Mouse (Mus musculus) erythroblast, embryonic 14.5 days (primary cell): ENCODE data around the gene Hsd17b12. TPM values are rescaled to one million over a fixed set of nuclear protein-coding genes. Genes with fewer than 3 reads are reported as not detected.

ENCODE experiments used
- H3K27me3 ChIP-seq: 2 replicates; pipeline ENCODE4 v1.6.1; 2012; ENCODE audit warnings: inconsistent platforms; ENCODE audit not compliant: control insufficient read depth
- H3K36me3 ChIP-seq: 2 replicates; pipeline ENCODE4 v1.6.1; 2012; ENCODE audit warnings: mild to moderate bottlenecking, inconsistent platforms; ENCODE audit not compliant: control insufficient read depth
- H3K4me1 ChIP-seq: 2 replicates; pipeline ENCODE4 v1.6.1; 2012; ENCODE audit warnings: inconsistent platforms; ENCODE audit not compliant: control insufficient read depth
- H3K4me3 ChIP-seq: replicated peaks from 2 replicates; pipeline ENCODE3; 2012; ENCODE audit warnings: moderate library complexity, mild to moderate bottlenecking, inconsistent platforms
- H3K9me3 ChIP-seq: 2 replicates; pipeline ENCODE4 v1.6.1; 2012; ENCODE audit warnings: low read length, inconsistent platforms, mixed read lengths; ENCODE audit not compliant: control insufficient read depth
- GATA1 ChIP-seq: IDR thresholded peaks from 2 replicates; pipeline ENCODE4 v1.6.1; 2012; ENCODE audit warnings: low read length, inconsistent platforms, mixed read lengths
- TAL1 ChIP-seq: IDR thresholded peaks from 3 replicates; pipeline ENCODE4 v1.6.1; 2012; ENCODE audit warnings: low read length, inconsistent platforms, mixed read lengths
- polyA plus RNA-seq: library from polyadenylated mRNA; stranded (reverse); fragments of >175 nt; gene quantifications from 2 replicates; pipeline ENCODE4 v1.2.3, GENCODE M21; 2012

The Hsd17b12 gene
- polyA plus RNA-seq, 1 experiment, result 0.37 TPM

DNA sequence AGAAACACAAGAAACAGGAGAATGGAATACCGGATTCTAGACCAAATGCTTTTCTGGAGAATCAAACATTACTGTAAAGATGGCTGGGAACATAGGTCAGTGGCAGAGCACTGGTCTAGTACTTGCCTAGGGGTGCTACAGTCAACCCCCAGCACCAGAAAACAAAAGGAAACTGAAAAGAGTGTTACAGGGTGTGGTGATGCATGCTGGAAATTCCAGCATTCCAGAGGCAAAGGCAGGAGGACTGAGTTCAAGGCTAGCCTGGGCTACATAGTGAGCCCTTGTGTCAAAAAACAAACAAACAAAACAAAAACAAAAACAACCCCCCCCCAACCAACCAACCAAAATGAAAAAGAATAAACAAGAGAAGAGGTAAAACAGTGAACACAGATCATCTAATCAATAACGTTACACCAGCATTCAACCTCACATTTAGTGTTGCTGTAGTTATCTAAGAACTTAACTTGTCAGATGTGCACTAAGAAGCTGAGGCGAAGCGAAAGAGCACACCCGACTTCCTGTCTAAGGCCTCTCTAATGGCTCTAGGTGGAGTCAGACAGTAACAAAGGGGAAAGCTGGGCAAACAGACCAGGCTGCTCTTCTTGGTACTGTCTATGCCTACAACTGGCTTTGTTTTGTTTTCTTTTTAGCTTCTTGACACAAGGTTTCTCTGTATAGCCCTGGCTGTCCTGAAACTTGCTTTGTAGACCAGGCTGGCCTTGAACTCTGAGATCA, 117.2 kb downstream of the Hsd17b12 start:
- peaks cover 2% of the 10 kb centered on the region; the same call in 1 of the 2 replicates for H3K36me3 ChIP-seq
- no peak overlapping the region for H3K4me3 ChIP-seq
- H3K9me3 ChIP-seq, result no peaks in the 10 kb centered on the region
- H3K27me3 ChIP-seq, result no peaks in the 10 kb centered on the region
- TF ChIP-seq GATA1 (no peak), TAL1 (no peak)
- H3K4me1 ChIP-seq, result no peaks in the 10 kb centered on the region

DNA sequence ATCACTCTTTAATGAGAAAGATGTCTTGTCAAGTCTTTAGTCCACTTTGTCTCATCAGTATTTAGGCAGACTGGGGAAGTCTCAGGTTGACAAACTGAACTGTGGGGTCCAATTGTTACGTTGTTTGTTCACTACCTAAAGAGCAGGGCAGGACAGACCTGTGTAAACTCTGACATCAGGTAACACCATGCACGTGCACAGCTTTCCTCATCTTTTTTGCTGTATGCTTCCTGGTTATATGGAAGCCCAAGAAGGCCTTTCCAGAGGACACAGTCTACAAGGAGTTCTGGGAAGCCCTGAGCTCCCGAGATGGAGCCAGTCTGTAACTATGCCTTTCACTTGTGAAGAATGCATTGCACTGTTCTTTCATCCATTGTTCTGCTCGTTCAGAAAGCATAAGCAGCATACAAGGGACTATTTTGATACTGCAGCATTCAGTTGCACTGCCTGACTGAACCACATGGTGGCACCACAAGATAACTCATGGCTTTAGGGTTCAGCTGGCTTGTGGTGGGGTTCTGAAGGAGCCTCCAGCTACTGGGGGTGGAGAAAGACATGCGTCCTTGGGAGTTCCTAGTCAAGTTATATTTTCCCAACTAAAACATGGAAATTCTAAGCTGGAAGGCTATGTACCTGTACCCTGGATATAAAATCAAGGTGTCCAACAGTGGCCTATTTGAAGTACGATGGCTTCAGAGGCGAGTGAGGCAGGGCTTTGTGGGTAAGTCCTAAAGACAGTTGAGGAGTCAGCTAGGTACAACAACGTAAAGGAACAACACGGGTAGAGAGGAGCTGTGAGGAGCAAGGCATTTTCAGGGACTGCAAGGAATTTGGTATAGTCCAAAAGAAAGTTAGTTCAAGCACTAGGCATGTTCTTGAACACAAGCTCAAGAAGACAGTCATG, 122.1 kb downstream of the Hsd17b12 start:
- no peaks in the 10 kb centered on the region for H3K9me3 ChIP-seq
- no peaks in the 10 kb centered on the region for H3K27me3 ChIP-seq
- no peak overlapping the region for H3K4me3 ChIP-seq
- no peaks in the 10 kb centered on the region for H3K4me1 ChIP-seq
- H3K36me3 ChIP-seq, result peaks cover 5% of the 10 kb centered on the region
- TF ChIP-seq TAL1 (no peak), GATA1 (no peak)

DNA sequence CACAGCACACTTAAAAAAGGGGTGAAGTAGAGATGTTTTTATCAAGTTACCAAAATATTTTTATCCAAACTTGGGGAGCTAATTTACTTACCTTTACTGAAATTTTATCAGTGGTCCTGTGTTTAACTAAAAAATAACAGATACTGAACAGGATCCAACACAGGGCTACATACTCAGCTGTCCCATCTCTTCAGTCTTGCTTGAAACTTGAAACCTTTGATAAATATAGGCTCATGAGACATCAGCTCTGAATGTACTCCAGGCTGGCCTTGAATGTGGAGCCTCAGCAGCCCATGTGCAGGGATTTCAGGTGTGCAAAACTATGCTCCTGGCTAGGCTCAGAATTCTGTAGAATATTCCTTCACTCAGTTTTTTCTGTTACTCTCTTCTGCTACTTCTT, 127.2 kb downstream of the Hsd17b12 start:
- TF ChIP-seq TAL1, result no peak
- no peak for TF ChIP-seq GATA1
- H3K36me3 ChIP-seq, result peaks cover 3% of the 10 kb centered on the region
- no peaks in the 10 kb centered on the region for H3K27me3 ChIP-seq
- H3K4me3 ChIP-seq, result no peak overlapping the region
- no peaks in the 10 kb centered on the region for H3K4me1 ChIP-seq
- H3K9me3 ChIP-seq, result no peaks in the 10 kb centered on the region

DNA sequence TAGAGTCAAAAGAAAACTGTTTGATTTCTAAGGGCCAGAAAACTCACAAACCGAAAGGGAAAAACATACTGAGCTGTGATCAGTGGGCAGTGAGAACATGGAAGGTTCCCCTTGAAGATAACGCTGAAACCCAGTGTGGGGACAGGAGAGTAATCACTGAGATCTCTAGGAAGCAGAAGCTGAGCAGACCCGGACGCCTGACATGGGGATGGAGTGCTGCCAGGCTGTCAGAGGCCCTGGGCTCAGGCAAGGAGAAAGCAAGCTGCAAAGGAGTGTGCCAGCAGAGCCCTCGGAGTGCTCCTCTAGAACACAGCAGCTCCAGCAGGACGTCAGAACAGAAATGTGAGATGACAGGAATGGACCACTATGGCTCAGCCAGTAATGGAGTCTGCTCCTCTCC, 133.1 kb downstream of the Hsd17b12 start:
- Histone ChIP-seq H3K4me3 (no peak overlapping the region), H3K27me3 (no peaks in the 10 kb centered on the region), H3K9me3 (no peaks in the 10 kb centered on the region), H3K4me1 (no peaks in the 10 kb centered on the region), H3K36me3 (no peaks in the 10 kb centered on the region)
- TF ChIP-seq GATA1, result no peak
- no peak for TF ChIP-seq TAL1

DNA sequence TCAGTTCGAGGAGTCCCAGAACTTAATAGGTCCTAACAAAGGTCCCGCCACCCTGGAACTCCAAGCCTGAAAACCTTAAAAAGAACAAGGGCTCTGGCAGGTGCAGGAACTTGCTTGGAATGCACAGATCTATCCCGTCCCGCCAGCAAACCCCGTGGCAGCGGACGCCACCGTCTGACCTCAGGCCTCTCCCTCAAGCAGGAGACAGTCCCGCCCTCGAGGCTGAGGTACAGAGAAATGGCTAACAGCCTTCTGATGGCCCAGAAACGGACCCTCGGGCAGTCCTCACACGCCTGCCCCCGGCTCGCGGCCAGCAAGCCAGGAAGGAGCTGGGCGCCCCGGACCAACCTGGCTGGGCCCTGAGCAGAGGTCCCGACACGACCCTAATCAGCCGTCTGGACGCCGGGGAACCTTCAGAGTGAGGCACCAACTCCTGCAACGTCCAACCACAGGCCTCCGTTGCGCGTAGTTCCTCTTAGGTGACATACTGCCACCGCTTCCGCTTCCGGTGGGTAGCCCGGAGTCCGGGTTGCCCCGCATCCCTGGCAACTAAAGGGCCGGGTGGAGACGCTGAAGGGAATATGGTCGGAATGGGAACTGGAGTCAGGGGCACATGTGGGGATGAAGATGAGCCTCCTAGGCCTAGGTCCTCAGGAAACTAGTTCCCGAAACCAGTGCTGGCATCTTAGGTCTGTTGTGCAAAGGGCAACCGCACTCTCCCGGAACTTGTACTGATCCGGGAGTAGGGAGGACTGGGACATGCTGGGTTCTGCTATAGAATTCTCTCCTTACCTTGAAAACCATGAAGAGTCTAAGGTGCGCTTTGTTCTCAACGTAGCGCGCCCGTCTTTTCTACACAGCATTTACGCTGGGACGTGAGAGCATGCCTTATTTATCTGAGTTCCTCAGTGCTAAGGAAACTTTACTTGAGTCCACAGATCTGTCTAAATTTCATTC, 147.2 kb downstream of the Hsd17b12 start, which contains the start of gene Alkbh3:
Gene Alkbh3 (minus strand): TSS at position 473 of the 957 bp plus-strand sequence.
- H3K27me3 ChIP-seq, result 0 out of 2 replicates have a peak, but pooled peaks cover 2% of the 10 kb centered on the region
- H3K36me3 ChIP-seq, result peaks cover 30% of the 10 kb centered on the region
- peak within 1 kb of the TSS; percentile 77 for H3K4me3 ChIP-seq
- H3K4me1 ChIP-seq, result peaks cover 22% of the 10 kb centered on the region
- TF ChIP-seq GATA1 (no peak), TAL1 (no peak)
- no peaks in the 10 kb centered on the region; the same call in 1 of the 2 replicates for H3K9me3 ChIP-seq

DNA sequence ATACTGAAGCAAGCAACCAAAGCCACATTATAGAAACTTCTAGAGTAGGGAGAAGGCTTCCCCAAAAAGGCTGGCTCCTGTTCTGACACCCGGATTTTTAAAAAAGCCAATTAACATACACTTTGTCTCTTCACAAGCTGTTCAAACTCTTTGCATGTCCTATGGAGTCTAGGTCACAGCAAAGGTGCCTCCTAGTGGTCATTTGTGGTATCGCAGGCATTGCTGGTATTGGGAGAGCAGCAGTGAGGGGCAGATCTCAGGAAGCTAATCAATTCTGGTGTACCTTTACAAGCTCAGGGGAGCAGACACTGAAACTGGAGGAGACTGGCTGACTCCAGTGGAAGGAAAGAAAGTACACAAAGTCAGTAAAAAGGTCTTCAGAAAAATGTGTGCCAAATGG, 155.4 kb downstream of the Hsd17b12 start:
- no peaks in the 10 kb centered on the region for H3K27me3 ChIP-seq
- H3K4me3 ChIP-seq, result no peak overlapping the region
- no peaks in the 10 kb centered on the region for H3K9me3 ChIP-seq
- TF ChIP-seq GATA1 (no peak), TAL1 (no peak)
- H3K36me3 ChIP-seq, result peaks cover 82% of the 10 kb centered on the region
- no peaks in the 10 kb centered on the region for H3K4me1 ChIP-seq

DNA sequence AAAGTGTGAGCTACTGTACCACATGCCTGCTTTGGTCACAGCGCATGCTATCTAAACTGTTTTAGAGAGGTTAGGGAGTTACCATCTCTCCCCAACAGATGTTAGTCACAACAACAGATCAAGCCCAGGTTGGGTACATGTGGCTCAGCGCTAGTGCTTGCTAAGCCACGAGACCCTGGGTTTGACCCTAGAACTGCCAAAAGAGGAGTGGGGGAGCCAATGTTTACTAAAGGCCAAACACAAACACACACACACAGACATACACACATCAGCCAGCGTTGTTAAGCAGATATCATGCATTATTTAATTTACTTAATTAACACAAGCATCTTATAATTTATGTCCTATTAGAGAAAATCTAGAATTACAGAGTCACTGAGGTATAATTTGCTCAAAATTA, 155.8 kb downstream of the Hsd17b12 start:
- H3K4me3 ChIP-seq, result no peak overlapping the region
- TF ChIP-seq TAL1, result no peak
- TF ChIP-seq GATA1, result no peak
- H3K4me1 ChIP-seq, result no peaks in the 10 kb centered on the region
- H3K27me3 ChIP-seq, result no peaks in the 10 kb centered on the region
- H3K9me3 ChIP-seq, result no peaks in the 10 kb centered on the region
- peaks cover 83% of the 10 kb centered on the region for H3K36me3 ChIP-seq

DNA sequence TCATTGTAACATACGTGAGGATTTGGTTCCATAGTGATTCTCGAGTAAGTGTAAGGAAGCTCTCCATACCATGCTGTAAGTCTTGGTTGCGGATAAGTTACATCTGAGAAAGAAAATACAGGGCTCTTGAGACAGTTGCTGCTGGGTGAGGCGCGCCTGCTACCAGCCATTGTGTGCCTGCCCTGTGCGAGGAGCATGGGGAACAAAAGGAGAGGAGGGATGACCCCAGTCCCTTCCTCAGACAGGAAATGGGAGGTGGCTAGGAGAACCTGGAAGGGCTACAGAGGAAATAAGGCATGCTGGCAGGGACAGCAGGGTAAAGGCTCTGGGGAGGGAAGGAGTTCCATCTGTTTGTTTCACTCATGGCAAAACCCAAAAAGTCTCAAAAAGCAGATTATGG, 156.4 kb downstream of the Hsd17b12 start:
- no peaks in the 10 kb centered on the region for H3K9me3 ChIP-seq
- H3K36me3 ChIP-seq, result peaks cover 81% of the 10 kb centered on the region
- no peaks in the 10 kb centered on the region for H3K27me3 ChIP-seq
- no peaks in the 10 kb centered on the region for H3K4me1 ChIP-seq
- H3K4me3 ChIP-seq, result no peak overlapping the region
- TF ChIP-seq TAL1, result no peak
- TF ChIP-seq GATA1, result no peak
